Mouse (Mus musculus) G1E (cell line): ENCODE data around the gene Gm3448.

Experiments used
- CTCF ChIP-seq: IDR thresholded peaks from 2 replicates; pipeline ENCODE4 v1.5.1; 2012; ENCODE audit warnings: low read depth, low read length, inconsistent platforms, mixed read lengths
- GATA1 ChIP-seq: IDR thresholded peaks from 2 replicates; pipeline ENCODE4 v1.6.1; 2012; ENCODE audit warnings: borderline replicate concordance, low read length, inconsistent platforms, mixed read lengths
- GATA2 ChIP-seq: IDR thresholded peaks from 2 replicates; pipeline ENCODE4 v1.6.1; 2012; ENCODE audit warnings: low read depth, low read length, inconsistent platforms, borderline replicate concordance
- POLR2AphosphoS5 ChIP-seq: IDR thresholded peaks from 2 replicates; pipeline ENCODE4 v1.6.1; 2012; ENCODE audit warnings: low read depth, low read length, inconsistent platforms; ENCODE audit not compliant: insufficient replicate concordance
- TAL1 ChIP-seq: conservative IDR thresholded peaks from 2 replicates; pipeline ENCODE4 v1.6.1; 2012; ENCODE audit warnings: low read depth, low read length, inconsistent platforms, mixed read lengths

DNA sequence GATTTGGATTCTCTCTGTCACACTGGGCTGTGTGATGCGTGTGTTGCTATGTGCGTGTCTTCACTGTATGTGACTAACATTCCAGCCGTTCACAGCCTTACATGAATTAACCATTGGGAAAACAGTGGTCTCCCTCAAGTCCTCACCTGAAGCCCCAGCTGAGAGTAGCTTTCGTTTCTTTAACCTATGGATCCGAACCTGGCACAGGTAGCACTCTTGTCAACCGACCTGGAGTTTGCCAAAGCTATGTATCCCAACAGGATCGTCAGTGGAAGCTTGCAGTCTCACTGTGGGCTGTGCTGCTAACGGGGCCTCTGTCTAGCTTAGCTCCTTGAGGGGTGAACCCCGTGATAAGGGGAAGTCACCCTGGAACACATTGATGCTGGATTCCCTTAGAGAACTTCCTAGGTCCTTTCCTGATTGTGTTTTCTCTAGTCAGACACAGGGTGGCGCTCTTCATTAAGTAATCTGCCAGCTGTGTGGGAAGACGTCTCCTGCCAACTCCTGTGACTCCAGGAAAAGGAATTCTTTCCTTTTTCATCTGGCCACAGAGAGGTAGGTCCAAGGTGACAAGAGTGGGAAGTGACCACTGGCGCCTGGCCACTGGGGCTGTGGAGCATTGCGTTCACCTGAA, 24.2 kb upstream of the Gm3448 start:
- no peak for TF ChIP-seq GATA1
- 0 out of 2 replicates have a peak, but pooled peaks have one; percentile 28 for TF ChIP-seq CTCF
- no peak for TF ChIP-seq POLR2AphosphoS5
- TF ChIP-seq GATA2 = no peak
- TF ChIP-seq TAL1 = no peak
